Mouse (Mus musculus) c-Kit-negative CD71-positive TER-119-positive erythroid progenitor cells, embryonic 14.5 days (primary cell): ENCODE results near the gene Abcc2.

Experiments
- DNase-seq: peaks from one replicate; pipeline ENCODE4 v3.0.0-alpha.2; 2013; ENCODE audit warnings: low read depth, low spot score

Abcc2 gene

DNA sequence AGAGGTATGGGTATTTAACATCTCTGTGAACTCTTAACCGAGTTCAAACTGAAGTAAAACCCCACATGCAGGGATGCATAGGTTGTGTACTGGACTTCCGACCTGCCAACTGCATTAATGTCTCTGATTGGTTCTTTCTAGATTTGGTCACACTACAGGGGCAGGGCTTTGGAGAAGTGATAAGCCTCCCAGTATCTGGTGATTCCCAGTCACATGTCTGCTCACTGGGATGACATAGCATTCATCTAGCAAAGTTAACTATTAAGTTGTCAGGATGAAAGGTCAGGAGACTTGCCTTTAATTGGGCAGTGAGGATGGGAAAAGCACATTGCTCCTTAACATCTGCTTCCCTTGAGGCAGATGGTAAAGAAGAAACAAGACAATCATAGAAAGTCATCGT lies at the start of gene Abcc2:
Gene Abcc2, plus strand, starts transcription at position 213 of the 400 bp plus-strand sequence.
- no peak for DNase-seq

DNA sequence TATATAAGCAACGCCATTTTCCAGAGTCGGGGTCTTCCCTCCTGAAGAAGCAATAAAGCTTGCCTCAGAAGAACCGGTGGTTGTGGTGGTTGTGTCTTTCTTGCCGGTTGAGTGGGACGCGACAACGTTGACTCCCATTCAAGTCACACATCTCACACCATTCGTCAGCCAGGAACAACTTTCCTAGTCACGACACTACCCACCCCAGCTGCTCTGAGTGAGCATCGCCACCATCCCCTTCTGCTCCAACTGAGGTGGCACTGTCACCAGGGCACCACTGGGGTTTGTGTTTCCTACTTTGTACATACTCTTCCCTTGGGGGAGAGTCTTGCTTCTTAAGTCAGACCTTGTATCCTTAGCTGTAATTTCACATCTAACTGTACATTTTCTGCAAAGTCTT lies 43.6 kb upstream of the Abcc2 start:
- DNase-seq: no peak

DNA sequence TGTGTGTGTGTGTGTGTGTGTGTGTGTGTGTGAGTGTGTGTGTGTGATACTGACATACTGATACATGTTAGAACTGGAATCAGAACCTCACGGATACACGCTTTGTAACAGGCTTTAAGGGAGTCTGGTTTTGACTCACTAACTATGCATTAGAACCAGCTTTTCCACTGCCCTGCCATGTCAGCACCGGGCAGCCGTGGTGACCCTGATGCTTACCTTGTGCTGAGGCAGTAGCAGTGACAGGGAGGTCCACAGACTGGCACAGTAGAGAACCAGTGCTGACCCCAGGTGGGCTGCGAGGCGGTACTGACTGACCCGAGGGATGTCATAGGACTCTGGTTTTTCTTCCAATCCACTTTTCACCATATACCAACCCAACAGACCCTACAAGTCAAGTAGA lies 38.6 kb upstream of the Abcc2 start:
- DNase-seq: no peak

DNA sequence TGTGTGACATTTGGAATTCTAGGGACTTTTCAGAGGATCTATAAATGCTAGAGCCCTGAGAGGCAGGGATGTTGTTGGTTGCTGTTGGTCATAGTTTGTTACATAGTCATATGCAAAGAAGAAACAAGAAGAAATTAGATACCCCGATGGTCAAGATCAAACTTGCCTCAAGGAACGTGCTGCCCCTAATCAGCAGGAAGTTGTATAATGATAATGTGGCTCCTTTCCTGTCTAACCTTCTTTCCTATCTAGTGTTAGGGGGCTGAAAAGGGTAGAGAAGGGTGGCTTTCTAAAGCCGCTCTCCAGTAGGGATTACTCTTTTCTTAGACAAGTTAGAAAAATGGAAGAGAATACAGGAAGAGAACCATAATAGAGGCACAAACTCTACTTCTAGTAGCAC lies 36.3 kb upstream of the Abcc2 start:
- DNase-seq: no peak

DNA sequence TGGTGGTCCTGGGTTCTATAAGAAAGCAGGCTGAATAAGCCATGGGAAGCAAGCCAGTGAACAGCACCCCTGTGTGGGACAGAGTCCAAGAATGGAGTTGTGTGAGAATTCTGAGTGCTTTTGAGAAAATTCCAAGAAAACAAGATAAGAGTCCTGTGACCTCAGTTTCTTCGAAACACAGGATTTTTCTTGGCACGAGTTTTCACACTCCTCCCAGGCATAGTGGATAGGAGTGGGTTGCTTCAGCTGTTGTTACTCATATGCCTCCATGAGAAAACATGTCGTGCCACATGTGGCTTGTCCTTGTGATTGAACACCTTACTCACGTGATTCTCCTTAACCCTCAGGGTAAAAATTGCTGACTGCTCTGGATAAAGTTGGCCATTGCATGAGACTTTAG lies 34.1 kb upstream of the Abcc2 start:
- no peak for DNase-seq

DNA sequence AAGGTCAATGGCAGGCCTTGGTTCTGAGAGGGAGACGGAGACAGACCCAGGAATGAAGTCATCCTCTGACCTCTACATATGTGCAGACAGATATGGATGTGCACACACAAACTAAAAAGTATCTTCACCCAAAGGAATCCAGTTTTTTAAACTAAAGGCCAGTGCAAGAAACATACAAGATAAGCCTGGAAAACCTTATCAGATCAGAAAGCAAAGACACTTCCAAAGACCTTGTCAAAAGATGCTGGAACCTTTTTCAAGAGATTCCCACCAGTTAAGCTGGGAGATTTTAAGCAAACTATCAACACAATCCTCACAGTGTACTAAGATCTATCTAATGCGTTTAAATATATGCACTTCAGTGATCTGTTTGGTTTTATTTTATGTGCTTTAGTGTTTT lies 32.0 kb upstream of the Abcc2 start:
- no peak for DNase-seq

DNA sequence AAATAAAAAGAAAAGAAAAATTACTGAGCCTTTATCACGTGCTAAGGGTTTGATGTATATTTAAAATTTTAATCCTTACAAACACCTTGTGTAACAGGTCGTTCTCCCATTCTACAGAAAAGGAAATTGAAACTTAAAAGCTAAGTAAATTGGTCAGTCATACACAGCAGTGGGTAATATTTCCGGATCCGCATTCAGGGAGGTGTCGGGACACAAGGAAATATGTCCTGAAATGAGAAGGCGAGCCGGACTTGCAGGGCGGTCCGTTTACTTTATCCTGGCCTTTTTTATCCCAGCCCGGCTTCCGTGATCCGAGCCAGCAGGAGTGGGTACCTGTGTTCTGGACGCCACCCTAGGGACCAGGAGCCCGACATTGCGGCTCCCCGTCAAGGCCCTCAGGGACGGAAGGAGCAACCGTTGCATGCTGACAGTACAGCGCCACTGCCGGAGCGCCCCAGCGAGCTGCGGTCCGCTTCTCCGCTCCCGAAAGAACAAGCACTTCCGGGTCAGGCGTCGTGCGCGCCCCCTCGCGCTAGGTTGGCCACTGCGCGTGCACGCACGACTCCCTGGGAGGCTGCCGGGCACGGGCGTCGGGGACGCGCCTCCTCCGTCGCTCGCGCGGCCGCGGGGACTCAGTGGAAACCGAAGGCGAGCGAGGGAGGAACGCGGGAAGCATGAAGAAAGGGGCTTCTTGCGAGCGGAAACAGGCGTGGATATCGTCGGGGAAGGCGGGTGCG lies 29.3 kb upstream of the Abcc2 start, which contains the start of the genes Cutc and Cox15:
Gene Cutc, plus strand, starts transcription at position 508 of the 737 bp plus-strand sequence.
Gene Cox15, minus strand, starts transcription at position 512 of the 737 bp plus-strand sequence.
- DNase-seq: peak; percentile 93

DNA sequence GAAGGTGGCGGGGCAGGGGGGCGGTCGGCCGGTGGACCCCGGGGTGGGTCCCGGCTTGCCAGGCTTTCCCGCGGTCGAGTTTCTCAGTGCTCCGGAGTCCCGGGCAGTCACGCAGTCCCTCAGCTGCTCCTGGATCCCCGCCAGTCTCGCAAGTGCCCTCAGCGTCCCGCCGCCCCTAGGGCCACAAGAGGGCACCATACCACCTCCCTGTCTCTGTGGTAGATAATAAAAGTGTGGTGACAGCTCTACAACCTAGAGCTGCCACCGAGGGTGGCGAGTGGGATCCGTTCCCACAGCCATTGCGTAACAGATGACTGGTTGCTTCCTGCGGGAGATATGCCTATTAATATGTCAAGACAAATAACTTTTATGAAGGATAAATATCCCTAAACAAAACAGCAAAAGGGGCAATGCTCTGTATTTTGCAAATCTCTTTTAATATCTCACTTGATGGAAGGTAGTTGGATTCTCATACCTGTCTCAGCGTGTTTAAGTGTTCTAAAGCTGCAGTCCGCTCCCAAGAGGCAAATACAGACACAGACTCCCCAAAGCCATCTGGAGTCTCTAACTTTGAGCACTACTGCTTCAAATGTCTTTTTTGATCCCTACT lies 28.7 kb upstream of the Abcc2 start:
- DNase-seq: peak; percentile 67

DNA sequence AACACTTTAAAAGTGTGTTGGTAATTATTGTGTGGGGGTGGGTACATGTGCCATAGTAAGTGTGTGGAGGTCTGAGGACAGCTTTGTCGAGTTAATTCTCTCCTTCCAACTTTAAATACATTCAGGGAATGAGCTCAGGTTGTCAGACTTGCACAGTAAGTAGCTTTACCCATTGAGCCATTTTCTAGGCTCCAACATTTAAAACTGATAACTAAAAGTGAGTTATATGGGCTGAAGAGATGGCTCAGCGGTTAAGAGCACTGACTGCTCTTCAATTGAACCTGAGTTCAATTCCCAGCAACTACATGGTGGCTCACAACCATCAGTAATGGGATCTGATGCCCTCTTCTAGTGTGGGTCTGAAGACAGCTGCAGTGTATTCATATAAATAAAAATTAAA lies 27.8 kb upstream of the Abcc2 start:
- no peak for DNase-seq

DNA sequence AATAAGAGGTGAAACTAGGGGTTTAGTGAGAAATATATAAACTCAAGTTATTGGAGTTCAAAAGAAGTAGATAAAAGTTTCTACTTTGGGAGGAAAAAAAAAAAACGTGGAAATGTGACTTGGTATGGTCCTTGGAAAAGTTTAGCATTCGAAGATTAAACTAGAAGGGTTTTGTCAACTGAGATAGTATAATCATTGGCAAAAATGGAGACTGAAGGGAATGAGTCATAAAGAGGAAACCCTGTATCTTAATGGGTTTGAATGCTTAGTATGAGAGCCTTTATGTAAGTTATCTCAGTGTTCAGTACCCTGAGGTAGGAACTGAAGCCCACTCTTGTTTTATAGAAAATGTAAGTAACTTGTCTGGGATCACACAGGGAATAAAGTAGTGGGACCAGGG lies 27.1 kb upstream of the Abcc2 start:
- DNase-seq: no peak

DNA sequence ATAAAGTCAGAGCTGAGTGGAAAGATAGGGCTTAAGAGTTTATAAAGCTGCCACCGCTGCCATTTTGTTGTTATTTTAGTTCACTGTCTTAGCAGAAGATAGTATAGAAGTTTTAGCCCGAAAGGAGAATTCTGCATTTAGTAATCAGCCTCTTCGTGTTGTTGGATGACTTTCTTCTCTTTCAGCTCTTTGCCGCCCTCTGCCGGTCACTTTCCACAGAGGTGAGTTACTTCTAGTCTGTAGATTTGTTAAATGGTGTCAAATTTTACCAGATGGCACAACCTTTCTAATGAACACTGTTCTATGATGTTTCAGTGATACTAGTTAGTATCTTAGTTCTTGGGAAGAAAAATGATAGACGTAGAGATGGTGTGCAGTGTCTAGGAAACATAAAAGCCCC lies 21.5 kb upstream of the Abcc2 start:
- peak; percentile 67 for DNase-seq

DNA sequence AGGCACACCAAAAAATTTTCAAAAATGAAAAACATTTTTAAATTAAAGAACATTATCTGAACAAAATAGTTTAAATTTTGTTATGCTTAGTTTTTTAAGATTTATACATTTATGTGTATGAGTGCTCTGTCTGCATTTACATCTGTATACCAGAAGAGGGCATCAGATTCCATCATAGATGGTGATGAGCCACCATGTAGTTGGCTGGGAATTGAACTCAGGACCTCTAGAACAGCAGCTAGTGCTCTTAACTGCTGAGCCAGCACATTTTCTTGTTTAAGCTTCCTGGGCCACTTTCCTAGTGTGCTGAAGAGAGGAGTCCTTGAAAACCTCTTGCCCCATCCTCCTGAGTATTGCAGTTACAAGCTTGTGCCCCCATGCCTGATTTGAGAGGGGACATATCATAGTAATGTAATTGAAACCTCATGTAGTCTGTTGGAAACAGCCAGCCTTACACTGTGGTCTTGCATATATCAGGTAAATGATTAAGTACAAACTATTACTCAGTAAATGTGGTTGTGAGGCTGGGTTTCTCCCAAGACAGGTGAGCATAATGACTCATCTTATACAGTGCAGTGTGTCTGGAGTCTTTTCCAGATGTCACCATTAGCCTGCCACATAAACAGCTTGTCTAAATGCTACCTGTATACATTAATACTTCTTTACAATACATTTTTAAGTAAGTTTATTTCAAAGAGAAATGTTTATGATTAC lies 20.3 kb upstream of the Abcc2 start:
- DNase-seq: no peak

DNA sequence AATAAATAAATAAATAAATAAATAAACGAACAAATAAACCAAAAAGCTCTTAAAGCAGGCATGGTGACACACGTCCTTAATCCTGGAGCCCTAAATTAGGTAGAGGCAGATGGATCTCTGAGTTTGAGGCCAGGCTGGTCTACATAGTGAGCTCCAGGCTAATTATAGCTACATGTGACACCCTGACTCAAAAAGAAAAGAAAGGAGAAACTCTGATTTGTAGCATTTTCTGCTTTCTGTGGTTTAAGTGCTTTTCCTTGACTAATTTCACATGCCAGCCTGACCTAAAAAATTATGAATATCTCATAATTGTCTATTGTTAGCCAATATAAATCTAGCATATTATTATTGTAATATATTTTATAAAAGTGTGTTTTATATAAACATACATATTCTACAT lies 19.6 kb upstream of the Abcc2 start:
- DNase-seq: no peak

DNA sequence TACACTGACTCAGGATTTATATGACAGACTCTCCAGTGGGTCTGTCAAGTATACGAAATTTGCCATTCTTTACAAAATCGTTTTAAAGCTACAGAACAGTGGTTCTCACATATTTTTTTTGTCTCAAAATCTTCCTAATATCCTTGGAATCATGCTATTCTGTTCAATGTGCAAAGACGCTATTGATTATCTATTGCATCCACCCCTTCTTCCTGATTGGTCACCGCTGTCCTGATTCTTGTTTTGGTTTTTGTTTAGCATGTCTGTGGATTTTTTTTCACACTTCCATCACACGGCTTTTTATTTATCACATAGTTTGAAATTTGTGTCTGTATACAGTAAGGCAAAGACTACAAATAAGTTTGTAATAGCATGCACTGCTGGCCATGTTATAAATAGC lies 15.5 kb upstream of the Abcc2 start:
- DNase-seq: no peak

DNA sequence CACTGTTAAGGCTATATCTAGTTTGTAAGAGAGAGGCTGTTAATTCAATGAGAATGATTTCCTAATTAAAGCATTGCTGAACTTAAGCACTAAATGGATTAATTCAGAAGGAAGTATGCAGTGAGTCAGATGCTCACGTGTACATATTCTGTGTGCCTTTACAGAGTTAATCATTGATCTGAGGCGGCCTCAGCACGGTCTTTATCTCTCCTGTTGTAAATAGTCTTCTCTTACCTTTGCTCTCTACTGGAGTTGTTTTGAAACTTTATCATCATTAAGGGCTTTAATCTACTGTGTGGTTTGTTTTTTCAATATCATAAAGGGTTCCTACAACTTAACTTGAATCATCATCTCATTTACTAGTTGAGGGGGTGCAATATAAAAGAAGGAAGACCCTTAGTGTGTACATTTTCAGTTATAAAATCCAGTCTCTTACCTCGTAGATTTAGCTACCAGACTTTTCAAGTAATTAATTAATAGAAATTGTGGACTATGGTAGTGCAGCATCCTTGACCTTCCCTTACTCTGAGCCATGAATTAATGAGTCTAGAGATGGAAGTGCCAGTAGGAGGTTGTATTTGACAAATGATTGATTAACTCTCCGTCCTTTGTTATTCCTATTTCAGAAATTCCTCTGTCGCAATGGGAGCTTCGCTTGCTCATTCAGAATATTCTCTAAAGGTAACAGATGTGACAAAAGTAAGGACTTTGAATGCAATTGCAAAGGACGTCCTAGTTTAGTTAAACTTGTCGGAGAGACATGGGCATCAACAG lies 14.3 kb upstream of the Abcc2 start:
- no peak for DNase-seq

DNA sequence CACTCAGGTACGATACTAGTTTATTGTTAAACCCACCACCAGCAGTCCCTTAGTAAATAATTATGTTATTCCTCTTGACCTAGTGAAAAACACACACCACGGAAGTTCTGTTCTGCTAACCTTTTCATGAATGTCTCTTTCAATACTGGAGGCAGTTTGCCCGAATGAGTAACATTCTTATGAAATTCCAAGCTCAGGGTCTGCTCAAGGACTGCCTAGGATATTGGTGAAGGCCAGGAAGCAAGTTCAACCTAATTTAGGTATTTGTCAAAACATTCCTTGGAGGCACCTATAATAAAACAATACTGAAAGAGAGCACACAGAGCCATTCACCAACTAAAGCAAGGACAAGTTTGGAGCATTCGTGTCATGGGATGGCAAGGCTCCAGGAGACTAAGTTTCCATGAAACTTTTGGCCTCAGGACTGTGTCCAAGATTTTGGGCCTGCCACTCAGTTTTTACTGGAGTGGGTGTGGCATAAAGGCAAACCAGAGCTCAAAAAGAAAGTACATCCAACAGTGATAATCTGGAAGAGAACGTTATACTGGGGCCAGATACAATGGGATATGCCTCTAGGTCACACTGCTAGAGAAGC lies 12.5 kb upstream of the Abcc2 start:
- no peak for DNase-seq

DNA sequence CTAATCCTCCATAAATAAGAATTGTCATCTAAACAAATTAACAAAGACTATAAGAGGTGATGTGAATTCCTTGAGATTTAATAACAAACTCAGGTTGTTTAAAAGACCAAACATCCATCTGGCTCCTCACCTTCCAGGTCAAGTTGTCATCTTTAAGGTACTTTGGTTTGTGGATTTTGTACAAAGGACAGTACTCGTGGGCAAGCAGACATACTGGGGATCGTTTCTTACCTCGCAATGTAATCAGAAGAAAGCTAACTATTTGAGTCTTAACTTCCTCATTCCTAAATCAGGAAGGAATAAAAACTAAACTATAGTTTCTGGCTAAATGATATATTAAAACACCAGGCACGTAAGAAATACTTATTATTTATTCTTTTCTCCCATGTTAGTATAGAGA lies 11.4 kb upstream of the Abcc2 start:
- DNase-seq: no peak

DNA sequence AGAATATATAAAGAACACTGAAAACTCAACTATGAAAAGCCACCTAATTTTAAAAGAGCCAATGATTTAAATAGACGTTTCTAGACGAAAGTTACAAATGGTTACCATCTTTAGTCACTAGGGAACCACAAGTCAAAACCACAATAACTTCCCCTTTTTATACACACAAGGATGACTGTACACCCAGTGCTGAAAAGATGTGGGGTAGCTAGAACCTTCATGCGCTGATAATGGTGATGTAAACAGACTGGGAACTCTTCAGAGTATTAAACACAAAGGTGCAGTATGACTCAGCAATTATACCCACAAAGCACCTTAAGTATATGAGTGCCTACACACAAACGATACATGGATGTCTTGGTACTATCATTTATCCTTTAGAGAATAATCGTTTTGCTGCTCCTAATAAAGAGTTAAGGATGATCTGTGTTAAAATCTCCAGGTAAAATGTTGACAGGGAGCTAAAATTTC lies 10.5 kb upstream of the Abcc2 start:
- DNase-seq: no peak

DNA sequence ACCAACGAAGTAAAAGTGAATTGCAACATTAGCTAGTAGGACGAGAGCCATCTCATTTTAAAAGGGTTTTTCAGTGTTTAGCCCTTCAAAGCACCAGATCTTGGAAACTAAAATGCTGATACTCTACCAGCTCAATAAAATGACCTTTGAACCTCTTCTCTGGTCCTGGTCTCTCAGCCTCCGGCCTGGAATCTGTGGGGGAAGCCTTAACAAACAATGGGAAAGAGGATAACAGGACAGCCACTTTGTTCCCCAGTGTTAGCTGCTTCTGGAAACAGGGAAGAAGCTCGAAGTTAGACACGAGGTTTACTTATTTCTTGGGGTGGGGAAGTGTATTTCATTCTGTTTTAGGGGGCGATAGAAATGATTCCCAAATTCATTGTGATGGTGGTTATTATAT lies 9.7 kb upstream of the Abcc2 start:
- no peak for DNase-seq

DNA sequence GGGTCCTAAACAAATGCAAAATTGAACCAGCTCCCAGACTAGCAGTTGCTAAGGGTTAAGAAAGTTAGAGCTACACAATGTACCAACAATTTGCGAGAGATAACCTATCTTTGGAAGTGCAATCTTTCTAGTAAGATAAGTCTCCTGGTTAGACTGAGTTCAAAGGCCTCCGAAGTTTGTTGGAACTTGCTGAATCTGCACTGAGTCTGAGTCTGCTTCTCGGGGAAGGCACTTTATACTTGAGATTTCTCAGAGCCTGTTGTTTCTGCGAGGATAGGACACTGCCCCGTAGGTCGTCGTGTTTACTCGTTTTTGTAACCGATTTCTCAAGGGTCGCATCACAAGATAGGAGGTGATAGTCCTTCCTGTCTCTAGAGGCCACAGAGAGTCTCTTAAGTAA lies 6.6 kb upstream of the Abcc2 start:
- DNase-seq: no peak

DNA sequence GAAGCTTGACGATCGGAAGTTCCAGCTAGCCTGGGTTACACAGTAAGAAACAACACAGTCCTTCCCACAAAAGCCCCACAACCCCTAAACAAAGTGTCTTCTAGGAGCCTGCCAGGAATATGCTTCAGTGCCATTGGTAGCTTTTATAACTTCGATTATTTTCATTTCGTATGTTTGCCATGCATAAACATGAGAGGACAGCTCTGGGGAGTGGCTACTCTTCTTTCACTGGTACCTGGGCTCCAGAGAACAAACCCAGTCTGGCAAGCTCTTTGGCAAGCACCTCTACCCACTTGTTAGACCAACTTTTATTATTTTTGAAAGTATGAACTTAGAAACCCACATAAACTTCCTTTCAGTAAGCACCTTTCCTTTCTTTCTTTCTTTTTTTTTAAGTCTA lies 5.4 kb upstream of the Abcc2 start:
- DNase-seq: no peak

DNA sequence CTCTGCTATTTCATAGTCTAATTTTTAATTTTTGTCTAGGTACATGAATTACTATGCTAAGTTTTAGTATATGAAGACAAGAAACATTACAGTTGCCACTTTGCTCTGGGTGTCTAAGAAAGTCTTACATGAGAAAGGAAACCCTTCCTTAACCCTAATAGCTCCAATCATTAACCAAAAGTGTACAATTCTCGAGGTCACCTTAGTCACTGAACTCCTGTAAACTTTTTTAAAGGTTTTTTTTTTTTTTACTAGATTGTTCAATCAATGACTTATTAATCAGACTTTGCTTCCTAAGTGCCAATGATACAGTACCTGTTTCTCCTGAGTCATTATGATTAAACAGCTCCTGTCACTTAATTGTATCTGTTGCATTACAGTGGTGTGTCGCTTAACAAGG lies 4.7 kb upstream of the Abcc2 start:
- no peak for DNase-seq
